Mouse (Mus musculus) urinary bladder, postnatal 0 days (tissue): Measurements from ENCODE around the gene Ackr3. TPM values are rescaled to one million over a fixed set of nuclear protein-coding genes. Genes with fewer than 3 reads are reported as not detected.

Source experiments
- polyA plus RNA-seq: library from polyadenylated mRNA; unstranded; fragments of >200 nt; fragmentation: Nextera tagmentation; extraction: Ambion mirVana; gene quantifications from 2 replicates; pipeline ENCODE4 v1.2.1, GENCODE M21; 2015

The Ackr3 gene
- polyA plus RNA-seq: 22.2 TPM in 2 replicates

DNA sequence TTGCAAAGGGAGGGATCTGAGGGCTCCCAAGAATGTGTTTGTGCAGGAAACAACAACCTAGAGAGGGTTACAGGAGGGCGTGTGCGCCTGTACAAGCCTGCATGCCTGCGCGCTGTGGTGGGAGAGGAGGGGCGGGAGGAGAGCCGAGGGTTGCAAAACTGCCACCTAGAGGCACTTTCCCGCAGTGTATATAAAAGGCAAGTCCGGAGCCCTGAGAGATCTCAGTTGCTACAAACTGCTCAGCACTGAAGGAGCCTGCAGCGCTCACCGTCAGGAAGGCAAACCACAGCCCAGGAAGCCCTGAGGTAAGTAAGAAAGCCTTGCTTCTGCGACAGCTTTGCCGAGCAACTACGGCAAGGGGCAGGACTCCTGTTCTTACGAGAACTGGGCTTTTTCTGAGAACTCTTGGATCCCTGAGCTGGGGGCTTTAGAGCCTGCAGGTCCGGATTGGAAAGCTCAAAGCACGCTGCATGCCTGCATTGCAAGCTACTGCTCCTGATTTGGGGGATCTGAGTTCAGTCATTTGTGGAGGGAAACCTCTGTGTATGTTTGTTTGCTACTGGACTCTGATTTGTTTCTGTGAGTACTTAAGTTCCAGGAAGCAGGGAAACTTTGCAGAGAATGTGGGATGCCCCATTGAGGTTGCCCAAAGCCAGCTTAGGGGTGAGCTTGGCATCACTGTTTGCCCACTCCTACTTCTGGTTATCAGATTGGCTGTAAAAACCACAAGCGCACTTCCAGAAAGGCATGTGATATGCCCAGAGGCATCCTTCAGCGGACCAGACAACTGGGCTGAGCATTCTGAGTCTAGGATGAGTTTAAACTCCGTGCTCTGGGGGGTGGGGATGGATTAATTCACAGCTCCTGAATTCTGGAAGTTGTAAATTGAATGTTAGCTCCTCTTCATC is at the start of gene Ackr3:
Gene Ackr3, plus strand, starts transcription at position 198 of the 908 bp plus-strand sequence.

Other genes starting within 250 kb of the Ackr3 start
- not detected in 2 replicates for gene Asb18, start 189.3 kb upstream of the Ackr3 start, polyA plus RNA-seq
- gene Iqca, start 50.6 kb upstream of the Ackr3 start, polyA plus RNA-seq: not detected in 2 replicates